ENCODE assay signal across 7 mouse cellular contexts in genomic region chr6:38535788-38536187, GRCm38 (mm10). TPM values are rescaled to one million over a fixed set of nuclear protein-coding genes. Genes with fewer than 3 reads are reported as not detected.
DNase-seq lines count a peak whose midpoint lies in the region; ATAC-seq and TF ChIP-seq lines count a peak whose summit lies in the region.

No protein-coding gene starts in this region.

- peaks cover 7% of the 10 kb centered on the region for H3K4me1 ChIP-seq in lung, embryonic 16.5 days (replicated peaks; ENCODE audit: control insufficient read depth, insufficient read depth, low read length)
- 0 out of 2 replicates have a peak, but pooled peaks cover 4% of the 10 kb centered on the region for H3K4me1 ChIP-seq in forebrain, postnatal 0 days (ENCODE audit: insufficient read depth)
- H3K4me1 ChIP-seq in liver, embryonic 11.5 days (replicated peaks; ENCODE audit: control insufficient read depth, insufficient read depth, low read length) = peaks cover 12% of the 10 kb centered on the region
- no peaks in the 10 kb centered on the region; the same call in 1 of the 2 replicates for H3K4me1 ChIP-seq in stomach, embryonic 15.5 days

- no peak overlapping the region for H3K9ac ChIP-seq in lung, embryonic 16.5 days (ENCODE audit: low read length)
- H3K9ac ChIP-seq in forebrain, postnatal 0 days = peak overlapping the region; percentile 97; the same call in 1 of the 2 replicates
- peak overlapping the region; percentile 98 for H3K9ac ChIP-seq in liver, embryonic 11.5 days (ENCODE audit: low read depth, low read length)
- no peak overlapping the region for H3K9ac ChIP-seq in stomach, embryonic 15.5 days

- no peak for ATAC-seq in lung, embryonic 16.5 days (ENCODE audit: low read depth)
- no peak for ATAC-seq in forebrain, postnatal 0 days
- ATAC-seq in liver, embryonic 11.5 days (replicated peaks; ENCODE audit: low FRiP score) = no peak
- ATAC-seq in stomach, embryonic 15.5 days (ENCODE audit: insufficient read depth, low FRiP score, low read depth) = no peak

- no peaks in the 10 kb centered on the region for H3K9me3 ChIP-seq in lung, embryonic 16.5 days (ENCODE audit: control insufficient read depth, low read length)
- H3K9me3 ChIP-seq in forebrain, postnatal 0 days (ENCODE audit: low read length) = no peaks in the 10 kb centered on the region
- no peaks in the 10 kb centered on the region for H3K9me3 ChIP-seq in liver, embryonic 11.5 days (ENCODE audit: control insufficient read depth, low read length)
- H3K9me3 ChIP-seq in stomach, embryonic 15.5 days = no peaks in the 10 kb centered on the region

- H3K27ac ChIP-seq in lung, embryonic 16.5 days (ENCODE audit: low read length) = no peak overlapping the region
- H3K27ac ChIP-seq in forebrain, postnatal 0 days (ENCODE audit: low read depth, low read length) = peak overlapping the region; percentile 98
- H3K27ac ChIP-seq in liver, embryonic 11.5 days (ENCODE audit: low read depth, low read length) = no peak overlapping the region
- no peak overlapping the region for H3K27ac ChIP-seq in stomach, embryonic 15.5 days

- no peak for TF ChIP-seq CTCF in forebrain, postnatal 0 days (IDR thresholded peaks at IDR 0.05; ENCODE audit: low read depth)

- H3K4me2 ChIP-seq in lung, embryonic 16.5 days (ENCODE audit: low read depth, low read length) = peak overlapping the region; percentile 78
- H3K4me2 ChIP-seq in forebrain, postnatal 0 days (ENCODE audit: low read depth) = peak overlapping the region; percentile 46
- peak overlapping the region; percentile 75 for H3K4me2 ChIP-seq in liver, embryonic 11.5 days
- H3K4me2 ChIP-seq in stomach, embryonic 15.5 days = peak overlapping the region; percentile 50

- no peak for DNase-seq in lung, postnatal 36 days
- DNase-seq in forebrain, postnatal 0 days = no peak
- DNase-seq in liver, embryonic 11.5 days (ENCODE audit: low spot score) = no peak
- no peak for DNase-seq in adrenal gland, adult (ENCODE audit: inconsistent age in 2 of 2, low spot score in 1 of 2)
- no peak for DNase-seq in urinary bladder, postnatal 10 days (ENCODE audit: low spot score)

- no peaks in the 10 kb centered on the region for H3K27me3 ChIP-seq in lung, embryonic 16.5 days (ENCODE audit: control insufficient read depth, insufficient read depth, low read depth, low read length)
- no peaks in the 10 kb centered on the region for H3K27me3 ChIP-seq in forebrain, postnatal 0 days (ENCODE audit: insufficient read depth, low read length)
- H3K27me3 ChIP-seq in liver, embryonic 11.5 days (replicated peaks; ENCODE audit: control insufficient read depth, insufficient read depth, low read length) = no peaks in the 10 kb centered on the region
- no peaks in the 10 kb centered on the region for H3K27me3 ChIP-seq in stomach, embryonic 15.5 days (replicated peaks)

- 68% methylated on average over 1 of the region's 1 CpGs for WGBS in lung, embryonic 16.5 days
- WGBS in forebrain, postnatal 0 days = 95% methylated on average over 1 of the region's 1 CpGs
- 78% methylated on average over 1 of the region's 1 CpGs for WGBS in liver, embryonic 11.5 days
- WGBS in stomach, embryonic 15.5 days = 86% methylated on average over 1 of the region's 1 CpGs

- no peaks in the 10 kb centered on the region; the same call in none of the 2 replicates for H3K36me3 ChIP-seq in lung, embryonic 16.5 days (ENCODE audit: control insufficient read depth, insufficient read depth, low read length)
- H3K36me3 ChIP-seq in forebrain, postnatal 0 days (ENCODE audit: insufficient read depth) = peaks cover 7% of the 10 kb centered on the region
- peaks cover 7% of the 10 kb centered on the region; the same call in 1 of the 2 replicates for H3K36me3 ChIP-seq in liver, embryonic 11.5 days (ENCODE audit: control insufficient read depth, insufficient read depth, low read length)
- H3K36me3 ChIP-seq in stomach, embryonic 15.5 days = 0 out of 2 replicates have a peak, but pooled peaks cover 6% of the 10 kb centered on the region

- peak overlapping the region; percentile 69 for H3K4me3 ChIP-seq in lung, embryonic 16.5 days (ENCODE audit: low read length)
- peak overlapping the region; percentile 91 for H3K4me3 ChIP-seq in forebrain, postnatal 0 days (ENCODE audit: low read depth, low read length)
- peak overlapping the region; percentile 81 for H3K4me3 ChIP-seq in liver, embryonic 11.5 days (ENCODE audit: low read depth, low read length)
- peak overlapping the region; percentile 89; the same call in 1 of the 2 replicates for H3K4me3 ChIP-seq in stomach, embryonic 15.5 days (replicated peaks)

RNA-seq across cellular contexts. Expression of gene Fmc1, which starts 2.5 kb away (rescaled TPM):
- polyA plus RNA-seq in lung, embryonic 16.5 days (2015; fragmentation: Nextera tagmentation; extraction: Ambion mirVana) = 108 and 118 TPM in 2 replicates
- 65.3 and 65.8 TPM in 2 replicates for total RNA-seq in forebrain, postnatal 0 days (2014; rRNA removed)
- polyA plus RNA-seq in forebrain, postnatal 0 days (2015; fragmentation: Nextera tagmentation; extraction: Ambion mirVana) = 180 and 203 TPM in 2 replicates
- 141 and 146 TPM in 2 replicates for polyA plus RNA-seq in liver, embryonic 11.5 days (2014; fragmentation: Nextera tagmentation; extraction: Ambion mirVana)
- 145 and 156 TPM in 2 replicates for polyA plus RNA-seq in stomach, embryonic 15.5 days (2015; fragmentation: Nextera tagmentation; extraction: Ambion mirVana)

RNA-seq across cellular contexts. Expression of gene Luc7l2, which starts 15.3 kb away (rescaled TPM):
- polyA plus RNA-seq in lung, embryonic 16.5 days (2015; fragmentation: Nextera tagmentation; extraction: Ambion mirVana) = 40.8 and 44.2 TPM in 2 replicates
- total RNA-seq in forebrain, postnatal 0 days (2014; rRNA removed) = 73.2 and 97.6 TPM in 2 replicates
- 12.0 and 26.1 TPM in 2 replicates for polyA plus RNA-seq in forebrain, postnatal 0 days (2015; fragmentation: Nextera tagmentation; extraction: Ambion mirVana)
- polyA plus RNA-seq in liver, embryonic 11.5 days (2014; fragmentation: Nextera tagmentation; extraction: Ambion mirVana) = 39.7 and 46.2 TPM in 2 replicates
- polyA plus RNA-seq in stomach, embryonic 15.5 days (2015; fragmentation: Nextera tagmentation; extraction: Ambion mirVana) = 37.9 and 41.1 TPM in 2 replicates

Comparison
In these comparisons a context has a peak if more than half of its experiments do, and no peak if none do; other contexts are left out.
1. H3K9ac ChIP-seq: peak in forebrain, postnatal 0 days (single experiment) and liver, embryonic 11.5 days (single experiment); none in lung, embryonic 16.5 days (single experiment) and stomach, embryonic 15.5 days (single experiment).
2. Peak in every context shown above with its lines, with median percentiles within 50 percentile points of each other: H3K4me2 ChIP-seq and H3K4me3 ChIP-seq.